Mouse (Mus musculus) heart, adult 2 months (tissue): ENCODE results near the gene Islr2.

ENCODE experiments used
- CTCF ChIP-seq: fragments of 200-600 bp; IDR thresholded peaks from 2 replicates; pipeline ENCODE4 v1.8.1; 2022; ENCODE audit warnings: antibody characterized with exemption, mild to moderate bottlenecking, moderate library complexity
- EP300 ChIP-seq: fragments of 200-500 bp; IDR thresholded peaks from 2 replicates; pipeline ENCODE4 v1.6.1; 2011; ENCODE audit warnings: low read depth, low read length, control low read depth; ENCODE audit not compliant: insufficient read depth
- POLR2A ChIP-seq: fragments of 200-500 bp; IDR thresholded peaks from 2 replicates; pipeline ENCODE4 v1.6.1; 2011; ENCODE audit warnings: mild to moderate bottlenecking, low read depth, low read length, control low read depth; ENCODE audit not compliant: insufficient read depth

GRCm38 (mm10) chr9:58202676-58203453 lies 1.3 kb downstream of the Islr2 start:
- no peak for TF ChIP-seq CTCF
- TF ChIP-seq POLR2A: no peak
- TF ChIP-seq EP300: no peak
